Mouse (Mus musculus): Measurements from ENCODE around the gene Olfr1499. TPM values are rescaled to one million over a fixed set of nuclear protein-coding genes. Genes with fewer than 3 reads are reported as not detected.

Gene Olfr1499
- polyA plus RNA-seq, 1 experiment from 2014 or later = not detected

Other genes with a start within 250 kb of the Olfr1499 start
- gene Olfr1484, start 235.9 kb downstream of the Olfr1499 start, polyA plus RNA-seq (2015; fragmentation: Nextera tagmentation; extraction: Ambion mirVana) = not detected in 2 replicates
- gene Olfr1487, start 202.1 kb downstream of the Olfr1499 start, polyA plus RNA-seq (2015; fragmentation: Nextera tagmentation; extraction: Ambion mirVana) = not detected in 2 replicates
- not detected in 2 replicates for gene Olfr1489, start 187.8 kb downstream of the Olfr1499 start, polyA plus RNA-seq (2015; fragmentation: Nextera tagmentation; extraction: Ambion mirVana)
- gene Olfr1490, start 168.4 kb downstream of the Olfr1499 start, polyA plus RNA-seq (2015; fragmentation: Nextera tagmentation; extraction: Ambion mirVana) = not detected in 2 replicates
- gene Olfr1491, start 122.2 kb downstream of the Olfr1499 start, polyA plus RNA-seq (2015; fragmentation: Nextera tagmentation; extraction: Ambion mirVana) = not detected in 2 replicates
- gene Olfr1493-ps1, start 96.2 kb downstream of the Olfr1499 start, polyA plus RNA-seq (2015; fragmentation: Nextera tagmentation; extraction: Ambion mirVana) = not detected in 2 replicates
- gene Olfr1494, start 79.7 kb downstream of the Olfr1499 start, polyA plus RNA-seq (2015; fragmentation: Nextera tagmentation; extraction: Ambion mirVana) = not detected in 2 replicates
- not detected in 2 replicates for gene Olfr1495, start 54.8 kb downstream of the Olfr1499 start, polyA plus RNA-seq (2015; fragmentation: Nextera tagmentation; extraction: Ambion mirVana)
- gene Olfr1496, start 41.6 kb downstream of the Olfr1499 start, polyA plus RNA-seq (2015; fragmentation: Nextera tagmentation; extraction: Ambion mirVana) = not detected in 2 replicates
- not detected in 2 replicates for gene Olfr1497, start 21.2 kb downstream of the Olfr1499 start, polyA plus RNA-seq (2015; fragmentation: Nextera tagmentation; extraction: Ambion mirVana)
- gene Olfr1500, start 11.0 kb upstream of the Olfr1499 start, polyA plus RNA-seq (2015; fragmentation: Nextera tagmentation; extraction: Ambion mirVana) = not detected in 2 replicates
- gene Olfr1501, start 31.2 kb upstream of the Olfr1499 start, polyA plus RNA-seq (2015; fragmentation: Nextera tagmentation; extraction: Ambion mirVana) = not detected in 2 replicates
- not detected in 2 replicates for gene Olfr1502, start 42.3 kb upstream of the Olfr1499 start, polyA plus RNA-seq (2015; fragmentation: Nextera tagmentation; extraction: Ambion mirVana)
- gene Olfr1504, start 78.5 kb upstream of the Olfr1499 start, polyA plus RNA-seq (2015; fragmentation: Nextera tagmentation; extraction: Ambion mirVana) = not detected in 2 replicates
- gene Olfr1505, start 94.1 kb upstream of the Olfr1499 start, polyA plus RNA-seq (2015; fragmentation: Nextera tagmentation; extraction: Ambion mirVana) = not detected in 2 replicates